Mouse (Mus musculus) hindbrain, embryonic 16.5 days (tissue): ENCODE measurements at regions not wholly inside any gene's neighbourhood (a gene's known extent, or its start where the extent isn't known, plus 50 kb on each side); places are given as distances from the start of the nearest gene placed in this dataset.

Experiments
- ATAC-seq: fragments of 200-750 bp; cut with Nextera tagmentation; 2 replicates; pipeline ENCODE4 v1.8.0; 2017; ENCODE audit warnings: moderate TSS enrichment, moderate library complexity
- H3K27ac ChIP-seq: fragments of 300-500 bp; sonication (generic); 2 replicates; pipeline ENCODE4 v1.5.1; 2014; ENCODE audit warnings: low read depth, mild to moderate bottlenecking, control low read depth, low read length, moderate library complexity
- H3K27me3 ChIP-seq: fragments of 300-500 bp; sonication (generic); replicated peaks from 2 replicates; pipeline ENCODE4 v1.6.1; 2014; ENCODE audit warnings: low read length; ENCODE audit not compliant: control insufficient read depth, insufficient read depth
- H3K36me3 ChIP-seq: fragments of 300-500 bp; sonication (generic); 2 replicates; pipeline ENCODE4 v1.6.1; 2014; ENCODE audit warnings: mild to moderate bottlenecking, low read length, moderate library complexity, mixed read lengths; ENCODE audit not compliant: control insufficient read depth, insufficient read depth
- H3K4me1 ChIP-seq: fragments of 300-500 bp; sonication (generic); 2 replicates; pipeline ENCODE4 v1.6.1; 2014; ENCODE audit warnings: low read depth, low read length; ENCODE audit not compliant: control insufficient read depth, insufficient read depth
- H3K4me2 ChIP-seq: fragments of 300-500 bp; sonication (generic); 2 replicates; pipeline ENCODE4 v1.6.1; 2014; ENCODE audit warnings: mild to moderate bottlenecking, low read length, control low read depth, moderate library complexity
- H3K4me3 ChIP-seq: fragments of 300-500 bp; sonication (generic); 2 replicates; pipeline ENCODE4 v1.5.1; 2014; ENCODE audit warnings: mild to moderate bottlenecking, low read length, control low read depth, moderate library complexity
- H3K9ac ChIP-seq: fragments of 300-500 bp; sonication (generic); 2 replicates; pipeline ENCODE4 v1.6.1; 2014; ENCODE audit warnings: low read depth, mild to moderate bottlenecking, control low read depth, low read length, moderate library complexity
- H3K9me3 ChIP-seq: fragments of 300-500 bp; sonication (generic); 2 replicates; pipeline ENCODE4 v1.6.1; 2014; ENCODE audit warnings: mild to moderate bottlenecking, low read length, moderate library complexity; ENCODE audit not compliant: control insufficient read depth
- WGBS: fragments of 180-500 bp; shearing (Covaris S2); extraction: QIAGEN DNeasy Blood & Tissue Kit; methylation state at CpG from one replicate; pipeline ENCODE4 v1.1.7; 2014; 5-methylcytosine and 5-hydroxymethylcytosine counted together

GRCm38 (mm10) chr1:183533386-183533785 is 115.4 kb downstream of the Hhipl2 start:
- Histone ChIP-seq H3K9ac (no peak overlapping the region), H3K4me3 (no peak overlapping the region), H3K36me3 (no peaks in the 10 kb centered on the region), H3K9me3 (no peaks in the 10 kb centered on the region), H3K27ac (no peak overlapping the region), H3K4me1 (no peaks in the 10 kb centered on the region), H3K4me2 (no peak overlapping the region), H3K27me3 (no peaks in the 10 kb centered on the region)
- 82% methylated on average over 11 of the region's 11 CpGs for WGBS
- ATAC-seq, result no peak

GRCm38 (mm10) chr1:183548752-183549387 is 130.9 kb downstream of the Hhipl2 start:
- Histone ChIP-seq H3K27me3 (no peaks in the 10 kb centered on the region), H3K9ac (no peak overlapping the region), H3K4me3 (no peak overlapping the region), H3K27ac (no peak overlapping the region), H3K4me2 (no peak overlapping the region), H3K9me3 (no peaks in the 10 kb centered on the region), H3K4me1 (no peaks in the 10 kb centered on the region), H3K36me3 (no peaks in the 10 kb centered on the region)
- no peak for ATAC-seq
- WGBS, result 82% methylated on average over 7 of the region's 7 CpGs

- H3K27me3 ChIP-seq, result no peaks in the 10 kb centered on the region
- no peaks in the 10 kb centered on the region for H3K4me1 ChIP-seq
- no peaks in the 10 kb centered on the region for H3K9me3 ChIP-seq
- no peak overlapping the region for H3K27ac ChIP-seq
- ATAC-seq, result no peak
- H3K9ac ChIP-seq, result no peak overlapping the region
- no peaks in the 10 kb centered on the region for H3K36me3 ChIP-seq
- no peak overlapping the region for H3K4me2 ChIP-seq
- H3K4me3 ChIP-seq, result no peak overlapping the region
- WGBS, result 91% methylated on average over 4 of the region's 4 CpGs
These were observed 134.6 kb downstream of the Hhipl2 start for GRCm38 (mm10) chr1:183552617-183553016.

- no peak overlapping the region for H3K4me2 ChIP-seq
- no peaks in the 10 kb centered on the region for H3K4me1 ChIP-seq
- H3K27me3 ChIP-seq, result no peaks in the 10 kb centered on the region
- WGBS, result 87% methylated on average over 8 of the region's 8 CpGs
- H3K27ac ChIP-seq, result no peak overlapping the region
- no peaks in the 10 kb centered on the region for H3K9me3 ChIP-seq
- no peaks in the 10 kb centered on the region for H3K36me3 ChIP-seq
- no peak overlapping the region for H3K4me3 ChIP-seq
- no peak overlapping the region for H3K9ac ChIP-seq
- no peak for ATAC-seq
These were observed 135.2 kb downstream of the Hhipl2 start for GRCm38 (mm10) chr1:183553219-183553618.

- no peaks in the 10 kb centered on the region for H3K9me3 ChIP-seq
- no peak overlapping the region for H3K27ac ChIP-seq
- no peaks in the 10 kb centered on the region for H3K27me3 ChIP-seq
- no peak overlapping the region for H3K4me2 ChIP-seq
- no peaks in the 10 kb centered on the region for H3K36me3 ChIP-seq
- no peak overlapping the region for H3K9ac ChIP-seq
- no peak overlapping the region for H3K4me3 ChIP-seq
- H3K4me1 ChIP-seq, result peaks cover 3% of the 10 kb centered on the region
- WGBS, result 60% methylated on average over 3 of the region's 3 CpGs
- ATAC-seq, result no peak
These were observed 144.8 kb downstream of the Hhipl2 start for GRCm38 (mm10) chr1:183562853-183563252.

GRCm38 (mm10) chr1:183573621-183574585 is 155.9 kb downstream of the Hhipl2 start:
- 62% methylated on average over 10 of the region's 10 CpGs for WGBS
- H3K27me3 ChIP-seq, result no peaks in the 10 kb centered on the region
- no peak overlapping the region for H3K9ac ChIP-seq

GRCm38 (mm10) chr1:183584861-183585260 is 166.8 kb downstream of the Hhipl2 start:
- Histone ChIP-seq H3K27me3 (no peaks in the 10 kb centered on the region), H3K27ac (no peak overlapping the region), H3K4me2 (no peak overlapping the region), H3K4me1 (no peaks in the 10 kb centered on the region), H3K4me3 (no peak overlapping the region), H3K9me3 (no peaks in the 10 kb centered on the region), H3K36me3 (no peaks in the 10 kb centered on the region), H3K9ac (no peak overlapping the region)
- no peak for ATAC-seq
- WGBS, result 64% methylated on average over 6 of the region's 6 CpGs

More at GRCm38 (mm10) chr1:183573621-183574585, 155.9 kb downstream of the Hhipl2 start:
- H3K4me2 ChIP-seq, result no peak overlapping the region
- H3K4me1 ChIP-seq, result no peaks in the 10 kb centered on the region
- no peaks in the 10 kb centered on the region for H3K36me3 ChIP-seq
- no peaks in the 10 kb centered on the region for H3K9me3 ChIP-seq
- ATAC-seq, result no peak
- no peak overlapping the region for H3K4me3 ChIP-seq
- no peak overlapping the region for H3K27ac ChIP-seq

GRCm38 (mm10) chr1:183586406-183586805 is 168.4 kb downstream of the Hhipl2 start:
- H3K9ac ChIP-seq, result no peak overlapping the region
- H3K4me1 ChIP-seq, result no peaks in the 10 kb centered on the region
- H3K27me3 ChIP-seq, result no peaks in the 10 kb centered on the region
- H3K27ac ChIP-seq, result no peak overlapping the region
- H3K4me3 ChIP-seq, result no peak overlapping the region
- H3K4me2 ChIP-seq, result no peak overlapping the region
- H3K36me3 ChIP-seq, result no peaks in the 10 kb centered on the region
- WGBS, result 71% methylated on average over 4 of the region's 4 CpGs
- no peaks in the 10 kb centered on the region for H3K9me3 ChIP-seq
- no peak for ATAC-seq

GRCm38 (mm10) chr1:183595306-183595705 is 177.3 kb downstream of the Hhipl2 start:
- ATAC-seq, result no peak
- Histone ChIP-seq H3K36me3 (no peaks in the 10 kb centered on the region), H3K27ac (no peak overlapping the region), H3K27me3 (no peaks in the 10 kb centered on the region), H3K9me3 (no peaks in the 10 kb centered on the region), H3K4me2 (no peak overlapping the region), H3K4me3 (no peak overlapping the region), H3K4me1 (no peaks in the 10 kb centered on the region), H3K9ac (no peak overlapping the region)
- 65% methylated on average over 5 of the region's 5 CpGs for WGBS
